Mouse (Mus musculus) retina, embryonic 14.5 days (tissue): ENCODE measurements around the gene Sac3d1.

Experiments
- DNase-seq: peaks from one replicate; pipeline ENCODE4 v3.0.0-alpha.2; 2015; ENCODE audit warnings: low spot score

The Sac3d1 gene

GRCm38 (mm10) chr19:6068951-6069350 lies 49.5 kb downstream of the Sac3d1 start:
- DNase-seq, result no peak

GRCm38 (mm10) chr19:6067724-6068415 lies 50.6 kb downstream of the Sac3d1 start, which contains the start of gene Tm7sf2:
Gene Tm7sf2 (minus strand): TSS chr19:6068373.
- DNase-seq, result peak; percentile 92

DNA sequence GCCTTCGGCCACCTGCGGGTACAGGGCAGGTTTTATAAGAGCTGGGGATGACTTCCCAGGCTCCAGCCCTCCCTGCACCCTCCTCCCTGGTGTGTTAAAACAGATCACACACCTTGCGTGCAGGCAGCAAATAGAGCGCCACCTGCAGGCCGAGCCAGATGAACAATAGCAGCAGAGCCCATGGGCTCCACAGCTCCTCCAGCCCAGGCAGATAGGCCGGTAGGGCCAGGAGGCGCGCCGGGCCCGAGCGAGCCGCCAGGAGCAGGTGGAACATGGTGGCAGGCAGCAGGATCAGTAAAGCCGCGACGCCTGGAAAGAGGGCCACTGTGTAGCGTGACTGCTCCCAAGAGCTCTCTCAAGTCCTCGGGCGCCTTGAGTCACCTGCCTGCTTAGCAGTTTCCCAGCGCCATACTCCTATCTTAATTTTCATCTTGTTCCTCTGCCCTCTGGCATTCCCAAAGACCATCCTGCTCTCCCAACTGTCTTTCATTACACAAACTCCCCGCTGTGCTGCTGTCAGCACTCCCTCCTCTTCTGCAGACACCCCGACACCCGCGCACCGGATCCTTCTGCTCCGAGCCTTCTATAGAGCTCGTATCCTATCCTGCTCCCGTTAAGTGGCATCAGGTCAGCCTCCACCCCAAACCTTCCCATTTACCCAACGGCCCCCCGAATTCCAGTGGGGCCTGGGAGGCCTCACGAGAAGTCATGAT lies 51.3 kb downstream of the Sac3d1 start:
- peak; percentile 91 for DNase-seq

GRCm38 (mm10) chr19:6066571-6066970 lies 51.9 kb downstream of the Sac3d1 start:
- DNase-seq, result no peak
